Comparison of ENCODE assay signal across 12 mouse cellular contexts in genomic region chrX:94459346-94459745, GRCm38 (mm10).
A peak's percentile ranks its signal among the peaks of the same experiment; 100 is the strongest.
DNase-seq lines count a peak whose midpoint lies in the region; ATAC-seq and TF ChIP-seq lines count a peak whose summit lies in the region.
"Had no signal": no experiment of that assay in that cellular context is flagged by ENCODE, and none has a peak within 500 bp of the region (broad histone marks: within the 10 kb centered on the region; RNA-seq: fewer than 3 reads in every experiment).

No protein-coding gene starts in this region.

- WGBS in hindbrain, embryonic 16.5 days: 72% methylated on average over 4 of the region's 4 CpGs
- 76% methylated on average over 4 of the region's 4 CpGs for WGBS in hindbrain, embryonic 10.5 days
- WGBS in forebrain, embryonic 12.5 days: 72% methylated on average over 4 of the region's 4 CpGs

- no peak for TF ChIP-seq CTCF in gastrocnemius, adult 2 months (IDR thresholded peaks at IDR 0.05)

- H3K4me1 ChIP-seq in hindbrain, embryonic 16.5 days (ENCODE audit: control insufficient read depth, insufficient read depth, low read depth, low read length): no peaks in the 10 kb centered on the region
- no peaks in the 10 kb centered on the region for H3K4me1 ChIP-seq in hindbrain, embryonic 10.5 days (replicated peaks)
- H3K4me1 ChIP-seq in forebrain, embryonic 12.5 days: no peaks in the 10 kb centered on the region
- H3K4me1 ChIP-seq: embryonic facial prominence, embryonic 13.5 days; heart, embryonic 13.5 days had no signal

- H3K4me3 ChIP-seq in hindbrain, embryonic 16.5 days (ENCODE audit: low read length): no peak overlapping the region
- no peak overlapping the region for H3K4me3 ChIP-seq in hindbrain, embryonic 10.5 days
- no peak overlapping the region for H3K4me3 ChIP-seq in gastrocnemius, adult 2 months
- H3K4me3 ChIP-seq in forebrain, embryonic 12.5 days (replicated peaks): no peak overlapping the region
- H3K4me3 ChIP-seq: embryonic facial prominence, embryonic 13.5 days; heart, embryonic 13.5 days had no signal

- H3K9me3 ChIP-seq in hindbrain, embryonic 16.5 days (ENCODE audit: control insufficient read depth, low read length): no peaks in the 10 kb centered on the region
- no peaks in the 10 kb centered on the region for H3K9me3 ChIP-seq in hindbrain, embryonic 10.5 days
- no peaks in the 10 kb centered on the region for H3K9me3 ChIP-seq in forebrain, embryonic 12.5 days
- H3K9me3 ChIP-seq: embryonic facial prominence, embryonic 13.5 days; heart, embryonic 13.5 days had no signal

- no peak overlapping the region for H3K4me2 ChIP-seq in hindbrain, embryonic 16.5 days (ENCODE audit: low read length)
- no peak overlapping the region for H3K4me2 ChIP-seq in forebrain, embryonic 12.5 days
- H3K4me2 ChIP-seq: embryonic facial prominence, embryonic 13.5 days; heart, embryonic 13.5 days had no signal

- peak; percentile 52; the same call in 1 of the 2 replicates for ATAC-seq in hindbrain, embryonic 16.5 days
- no peak for ATAC-seq in forebrain, embryonic 12.5 days (ENCODE audit: low FRiP score)

- no peaks in the 10 kb centered on the region for H3K27me3 ChIP-seq in hindbrain, embryonic 16.5 days (replicated peaks; ENCODE audit: control insufficient read depth, insufficient read depth, low read length)
- peaks cover 61% of the 10 kb centered on the region for H3K27me3 ChIP-seq in hindbrain, embryonic 10.5 days (ENCODE audit: insufficient read depth, poor library complexity, severe bottlenecking)
- peaks cover 48% of the 10 kb centered on the region for H3K27me3 ChIP-seq in forebrain, embryonic 12.5 days

- intact Hi-C loops in left cerebral cortex, postnatal 14 days (cut with DNase I): loop anchor here (5.0 kb wide), 1 partner anchor 83 kb away; the partner anchor contains the start of gene Maged1
- intact Hi-C loops in gastrocnemius, adult 2 months (cut with DNase I): no loop called here

- no peak overlapping the region for H3K9ac ChIP-seq in hindbrain, embryonic 16.5 days (ENCODE audit: low read depth, low read length)
- no peak overlapping the region for H3K9ac ChIP-seq in forebrain, embryonic 12.5 days
- H3K9ac ChIP-seq: embryonic facial prominence, embryonic 13.5 days; heart, embryonic 13.5 days had no signal

- H3K36me3 ChIP-seq in hindbrain, embryonic 16.5 days (ENCODE audit: control insufficient read depth, insufficient read depth, low read length): no peaks in the 10 kb centered on the region
- no peaks in the 10 kb centered on the region for H3K36me3 ChIP-seq in hindbrain, embryonic 10.5 days
- H3K36me3 ChIP-seq in forebrain, embryonic 12.5 days (replicated peaks): no peaks in the 10 kb centered on the region
- H3K36me3 ChIP-seq: embryonic facial prominence, embryonic 13.5 days; heart, embryonic 13.5 days had no signal

- DNase-seq in hindbrain, embryonic 10.5 days (ENCODE audit: low spot score): no peak
- DNase-seq in left cerebral cortex, postnatal 14 days (ENCODE audit: low spot score in 2 of 2): peak; percentile 7 to 23
- no peak for DNase-seq in left cerebral cortex, adult 11 months (ENCODE audit: low spot score)
- peak; percentile 48 for DNase-seq in brain, adult 2 months (ENCODE audit: low read depth, low spot score)
- DNase-seq in gastrocnemius, adult 2 months: peak; percentile 26
- no peak for DNase-seq in spleen, postnatal 14 days (ENCODE audit: low spot score in 2 of 2)
- DNase-seq: cerebellum, adult 9-11 months; kidney, adult 18-20 months had no signal

- no peak overlapping the region for H3K27ac ChIP-seq in hindbrain, embryonic 16.5 days (ENCODE audit: low read depth, low read length)
- no peak overlapping the region for H3K27ac ChIP-seq in hindbrain, embryonic 10.5 days
- no peak overlapping the region for H3K27ac ChIP-seq in gastrocnemius, adult 2 months
- H3K27ac ChIP-seq in forebrain, embryonic 12.5 days: no peak overlapping the region
- H3K27ac ChIP-seq: embryonic facial prominence, embryonic 13.5 days; heart, embryonic 13.5 days had no signal

Comparison
In these comparisons a context has a peak if more than half of its experiments do, and no peak if none do; other contexts are left out.
1. DNase-seq: peak in left cerebral cortex, postnatal 14 days (2 of 2), brain, adult 2 months (single experiment) and gastrocnemius, adult 2 months (single experiment); none in hindbrain, embryonic 10.5 days (single experiment), left cerebral cortex, adult 11 months (single experiment) and spleen, postnatal 14 days (0 of 2).